1 mouse cellular context compared by ENCODE assay signal in the genomic region with DNA sequence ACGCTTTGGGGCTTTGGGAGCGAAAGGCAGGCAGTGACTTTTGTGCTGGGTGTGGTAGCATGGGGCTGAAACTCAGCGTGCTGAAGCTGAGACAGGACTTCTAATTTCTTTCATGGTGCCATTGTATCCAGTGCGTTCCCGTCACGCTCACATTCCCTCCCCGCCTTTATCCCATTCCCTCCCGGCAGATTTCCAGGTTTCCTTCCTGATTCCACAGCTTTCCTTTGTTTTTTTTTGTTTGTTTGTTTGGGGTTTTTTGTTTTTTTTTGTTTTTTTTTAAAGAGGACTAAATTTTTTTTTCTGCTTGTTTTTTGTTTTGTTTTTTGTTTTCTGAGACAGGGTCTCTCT.
TF ChIP-seq lines count a peak whose summit lies in the region.

No protein-coding gene starts in this region.

TF ChIP-seq in MEL, 35 proteins besides CTCF, POLR2A, EP300 and RAD21 (continued from another document):
- TF ChIP-seq E2F4 (IDR thresholded peaks at IDR 0.05; ENCODE audit: borderline replicate concordance, low read depth, low read length) (no peak), ELF1 (IDR thresholded peaks at IDR 0.05; ENCODE audit: low read depth, low read length) (no peak), ZNF384 (IDR thresholded peaks at IDR 0.05; ENCODE audit: low read depth, low read length) (no peak), KAT2A (conservative IDR thresholded peaks at IDR 0.05; ENCODE audit: low read depth, low read length) (no peak), MAZ (IDR thresholded peaks at IDR 0.05; ENCODE audit: low read depth, low read length) (no peak), CHD1 (IDR thresholded peaks at IDR 0.05; ENCODE audit: low read depth, low read length) (no peak), ZMIZ1 (IDR thresholded peaks at IDR 0.05; ENCODE audit: low read depth, low read length) (no peak), NELFE (IDR thresholded peaks at IDR 0.05; ENCODE audit: low read depth, low read length) (no peak), MXI1 (IDR thresholded peaks at IDR 0.05; ENCODE audit: low read depth, low read length) (no peak), SMC3 (IDR thresholded peaks at IDR 0.05; ENCODE audit: low read depth, low read length) (no peak), HCFC1 (IDR thresholded peaks at IDR 0.05; ENCODE audit: low read depth, low read length) (no peak)
TF ChIP-seq in MEL: peak in this region for 0.
